Mouse (Mus musculus) embryo, embryonic 9.5 days (tissue): ENCODE results near the gene Ppp1r21.

Source experiments
- DNase-seq: peaks from one replicate; pipeline ENCODE4 v3.0.0-alpha.2; 2017; ENCODE audit errors: extremely low spot score

The Ppp1r21 gene

DNA sequence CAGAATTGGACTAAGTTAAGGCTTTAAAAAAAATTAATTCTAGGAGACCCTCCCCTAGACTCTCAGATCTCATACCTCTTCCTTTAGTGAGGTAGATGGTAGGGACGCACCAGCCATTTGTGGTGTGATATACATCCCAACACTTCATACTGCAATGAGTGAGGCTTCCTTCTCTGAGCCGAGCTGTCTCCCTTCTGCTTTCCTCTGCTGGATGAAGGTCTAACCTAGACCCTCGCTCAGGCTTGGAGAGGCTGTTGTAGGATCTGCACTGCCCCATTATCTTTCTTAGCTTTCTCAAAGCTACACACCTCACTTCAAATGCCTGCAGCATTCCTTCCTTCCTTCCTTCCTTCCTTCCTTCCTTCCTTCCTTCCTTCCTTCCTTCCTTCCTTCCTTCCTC lies 83.8 kb downstream of the Ppp1r21 start:
- no peak for DNase-seq

GRCm38 (mm10) chr17:88614234-88614633 lies 84.3 kb downstream of the Ppp1r21 start:
- no peak for DNase-seq

- DNase-seq: no peak
Observed at GRCm38 (mm10) chr17:88614733-88615132, 84.8 kb downstream of the Ppp1r21 start.

GRCm38 (mm10) chr17:88615492-88616155 lies 85.7 kb downstream of the Ppp1r21 start:
- DNase-seq: no peak

GRCm38 (mm10) chr17:88620935-88621334 lies 91.0 kb downstream of the Ppp1r21 start:
- no peak for DNase-seq

DNA sequence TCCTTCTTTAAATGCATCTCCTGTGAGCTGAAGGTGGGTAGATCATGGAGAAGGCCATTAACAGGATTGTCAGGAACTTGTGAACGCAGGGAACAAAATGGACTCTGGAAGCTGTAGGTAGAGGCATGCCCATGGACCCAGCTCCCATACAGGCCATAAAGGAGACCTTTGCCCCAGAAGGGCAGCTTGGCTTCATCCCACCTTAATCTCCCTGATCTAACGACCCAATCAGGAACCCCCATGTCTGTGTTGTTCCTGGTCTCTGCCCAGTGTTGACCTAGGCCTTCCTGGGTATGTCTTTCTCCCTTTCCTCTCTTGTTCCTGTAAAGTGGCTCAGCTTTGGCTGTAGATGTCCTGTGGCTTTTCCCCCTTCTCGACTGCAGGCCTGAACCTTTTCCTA lies 91.5 kb downstream of the Ppp1r21 start:
- DNase-seq: no peak

DNA sequence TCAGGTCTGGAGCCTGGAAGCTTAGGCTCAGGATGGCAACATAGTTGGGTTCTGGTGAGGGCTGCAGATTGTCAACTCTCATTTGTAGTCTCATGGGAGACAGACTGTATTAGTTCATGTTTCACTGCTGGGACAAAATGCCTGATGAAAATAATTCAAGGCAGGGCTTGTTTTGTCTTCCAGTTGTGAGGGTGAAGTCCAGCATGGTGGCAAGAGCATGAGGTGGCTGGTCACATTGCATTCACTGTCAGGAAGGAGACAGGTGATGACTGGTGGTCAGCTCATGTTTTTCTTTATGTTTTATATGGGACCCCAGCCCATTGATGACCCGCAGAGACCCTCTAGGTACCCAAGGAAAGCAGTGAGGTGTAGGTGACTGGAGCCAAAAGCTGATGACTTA lies 92.8 kb downstream of the Ppp1r21 start:
- DNase-seq: no peak

- DNase-seq: no peak
Observed at GRCm38 (mm10) chr17:88624386-88624785, 94.5 kb downstream of the Ppp1r21 start.

DNA sequence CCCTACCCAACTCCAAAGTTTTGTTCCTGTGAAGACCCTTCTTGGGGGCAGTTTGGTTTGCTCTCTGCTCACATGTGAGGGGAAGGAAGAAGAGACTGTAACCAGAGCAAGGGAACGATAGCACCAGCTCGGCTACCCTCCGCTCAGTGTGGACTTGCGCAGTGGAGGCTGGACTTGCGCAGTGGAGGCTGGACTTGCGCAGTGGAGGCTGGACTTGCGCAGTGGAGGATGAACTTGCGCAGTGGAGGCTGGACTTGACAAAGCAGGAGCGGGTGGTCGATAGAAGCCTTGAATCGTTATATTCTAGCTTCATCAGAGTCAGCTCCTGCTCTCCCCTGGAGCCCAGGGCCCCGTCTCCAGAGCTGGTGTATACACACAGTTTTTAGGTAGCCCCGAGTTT lies 95.4 kb downstream of the Ppp1r21 start:
- DNase-seq: no peak

DNA sequence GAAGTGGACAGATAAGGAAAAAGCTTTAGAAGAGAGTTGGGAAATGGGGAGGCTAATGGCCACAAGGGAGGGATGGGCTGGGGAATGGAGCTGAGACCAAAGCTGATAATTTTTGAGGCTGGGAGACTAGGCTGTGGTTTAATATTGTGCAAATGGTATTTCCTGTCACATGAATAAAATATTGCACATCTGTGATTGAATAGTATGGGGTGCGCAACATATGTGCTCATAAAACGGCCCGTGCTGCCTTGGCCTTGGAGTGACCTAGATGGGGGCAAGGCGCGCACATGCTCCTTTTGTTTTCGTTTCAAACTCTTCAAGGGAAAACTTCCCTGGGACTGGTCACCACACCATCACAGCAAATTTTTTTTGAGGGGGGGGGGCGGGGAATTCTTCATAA lies 96.0 kb downstream of the Ppp1r21 start:
- no peak for DNase-seq

- DNase-seq: peak; percentile 35
Observed at GRCm38 (mm10) chr17:88626347-88626811, 96.5 kb downstream of the Ppp1r21 start.

DNA sequence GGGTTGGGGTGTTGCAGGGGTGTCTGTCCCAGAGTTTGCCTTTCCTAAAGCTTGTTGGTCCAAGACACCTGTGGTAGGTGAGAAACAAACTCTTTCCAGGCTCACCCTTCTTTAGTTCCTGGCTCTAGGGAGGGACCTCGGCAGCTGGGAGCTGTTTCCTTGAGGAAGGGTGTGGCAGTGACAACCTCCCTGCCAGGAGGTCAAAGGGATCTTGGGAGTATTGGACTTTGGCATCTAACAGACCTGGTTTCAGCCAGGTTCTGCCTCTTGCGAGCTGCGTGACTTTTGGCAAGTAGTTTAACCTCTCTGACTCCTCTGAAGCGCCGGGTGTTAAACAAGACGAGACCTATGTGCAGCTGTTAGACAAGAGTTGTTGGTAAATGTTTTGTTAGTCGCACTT lies 97.2 kb downstream of the Ppp1r21 start:
- DNase-seq: no peak

GRCm38 (mm10) chr17:88628676-88629380 lies 98.9 kb downstream of the Ppp1r21 start:
- DNase-seq: no peak

- no peak for DNase-seq
Observed at GRCm38 (mm10) chr17:88629381-88629759, 99.5 kb downstream of the Ppp1r21 start.

DNA sequence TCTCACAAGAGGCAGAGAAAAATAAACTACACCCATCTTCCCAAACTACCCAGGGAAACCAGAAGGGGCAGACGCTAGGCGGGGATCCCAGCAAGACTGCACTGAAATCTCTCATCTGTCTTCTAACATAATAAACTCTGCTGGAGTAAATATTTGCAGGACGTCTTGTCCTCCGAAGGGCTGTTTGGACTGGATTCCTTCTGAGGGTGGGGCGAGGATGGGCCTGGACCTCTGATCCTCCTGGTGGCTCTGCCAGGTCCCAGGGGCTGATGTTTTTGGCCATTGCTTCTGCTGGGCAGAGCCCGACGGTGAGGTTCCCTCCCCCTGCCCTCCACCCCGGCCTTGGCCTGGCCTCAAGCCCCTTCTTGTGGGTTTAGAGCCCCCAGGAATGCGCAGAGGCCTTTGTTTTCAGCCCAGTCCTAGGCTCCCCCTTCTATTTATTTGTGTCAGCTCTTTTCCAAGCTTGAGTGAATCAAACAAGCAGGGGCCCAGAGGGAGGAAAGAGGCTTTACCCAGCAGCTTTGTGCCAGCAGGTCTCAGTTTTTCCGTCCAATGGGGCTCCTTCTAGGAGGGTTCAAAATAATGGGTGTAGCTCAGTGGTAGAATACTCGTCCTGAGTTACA lies 100.1 kb downstream of the Ppp1r21 start:
- DNase-seq: peak; percentile 47

GRCm38 (mm10) chr17:88630554-88630948 lies 100.6 kb downstream of the Ppp1r21 start:
- DNase-seq: no peak

DNA sequence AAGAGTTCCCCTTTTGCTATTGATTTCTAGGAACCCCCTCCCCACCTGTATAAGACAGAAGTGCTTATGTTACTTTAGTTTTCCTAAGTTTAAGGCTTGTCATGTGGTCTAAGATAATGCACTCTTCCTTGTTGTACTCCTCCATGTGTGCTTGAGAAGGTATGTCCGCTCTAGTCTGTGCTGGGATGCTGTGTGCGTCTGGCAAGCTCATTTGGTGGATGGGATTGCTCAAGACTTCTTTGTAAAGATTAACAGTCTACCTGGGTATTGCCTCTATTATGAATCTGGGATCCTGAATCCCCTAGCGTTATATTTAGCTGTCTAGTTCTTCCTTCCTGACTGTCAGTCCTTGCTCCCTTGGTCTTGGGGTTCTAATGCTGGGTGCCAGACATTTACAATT lies 102.7 kb downstream of the Ppp1r21 start:
- no peak for DNase-seq

DNA sequence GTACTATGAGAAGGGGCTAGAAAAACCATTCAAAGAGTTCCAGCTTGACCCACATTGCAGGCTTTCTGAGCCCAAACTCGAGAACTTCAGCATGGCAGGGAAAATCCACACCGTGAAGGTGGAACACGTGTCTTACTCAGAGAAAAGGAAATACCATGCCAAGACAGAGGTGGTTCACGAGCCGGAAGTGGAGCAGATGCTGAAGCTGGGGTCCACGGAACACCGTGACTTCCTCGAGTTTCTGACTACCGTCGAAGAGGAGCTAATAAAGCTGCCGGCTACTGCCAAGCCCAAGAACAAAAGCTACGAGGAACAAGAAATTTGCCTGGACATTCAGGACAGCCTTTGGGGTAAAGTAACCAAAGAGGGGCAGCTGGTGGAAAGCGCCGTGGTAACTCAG lies 106.2 kb downstream of the Ppp1r21 start:
- DNase-seq: no peak

GRCm38 (mm10) chr17:88636587-88636986 lies 106.7 kb downstream of the Ppp1r21 start:
- DNase-seq: peak; percentile 56
